Comparison of ENCODE assay signal across 8 mouse cellular contexts in genomic region chr10:5317602-5318001, GRCm38 (mm10).
DNase-seq lines count a peak whose midpoint lies in the region; ATAC-seq lines count a peak whose summit lies in the region.

No protein-coding gene starts in this region.

- H3K9ac ChIP-seq in midbrain, embryonic 12.5 days (replicated peaks): no peak overlapping the region

- H3K4me1 ChIP-seq in midbrain, embryonic 12.5 days: no peaks in the 10 kb centered on the region

- H3K4me3 ChIP-seq in midbrain, embryonic 12.5 days: no peak overlapping the region

- WGBS in midbrain, embryonic 12.5 days: 28% methylated on average over 6 of the region's 6 CpGs

- H3K4me2 ChIP-seq in midbrain, embryonic 12.5 days (replicated peaks): no peak overlapping the region

- no peaks in the 10 kb centered on the region for H3K36me3 ChIP-seq in midbrain, embryonic 12.5 days

- H3K27ac ChIP-seq in midbrain, embryonic 12.5 days (replicated peaks): no peak overlapping the region

- DNase-seq in CD4-positive, CD25-positive, alpha-beta regulatory T cell, adult 2 months (ENCODE audit: low read depth, low spot score): peak; percentile 76
- peak; percentile 88 for DNase-seq in adrenal gland, postnatal 14 days
- DNase-seq in embryo, embryonic 9.5 days (ENCODE audit: extremely low spot score): peak; percentile 70
- peak; percentile 77 to 79 for DNase-seq in heart, postnatal 14 days
- peak; percentile 84 for DNase-seq in left cerebral cortex, adult 18-20 months (ENCODE audit: low spot score in 2 of 2)
- peak; percentile 19 to 39 for DNase-seq in spleen, postnatal 14 days (ENCODE audit: low spot score in 2 of 2)

- ATAC-seq in CD4-positive, CD25-positive, alpha-beta regulatory T cell, adult 4 months: no peak
- peak; percentile 69; the same call in 1 of the 2 replicates for ATAC-seq in midbrain, embryonic 12.5 days (ENCODE audit: low FRiP score, low read depth)

- H3K27me3 ChIP-seq in midbrain, embryonic 12.5 days: no peaks in the 10 kb centered on the region

- intact Hi-C loops in heart, postnatal 14 days (cut with DNase I): loop anchor here (10.0 kb wide), 2 partner anchors 237 to 477 kb away; partner anchors contain the start of gene Syne1

- no peaks in the 10 kb centered on the region for H3K9me3 ChIP-seq in midbrain, embryonic 12.5 days

Comparison
In these comparisons a context has a peak if more than half of its experiments do, and no peak if none do; other contexts are left out.
1. DNase-seq: peak in every context shown above with its lines; median percentile 88 in adrenal gland, postnatal 14 days; 84 in left cerebral cortex, adult 18-20 months; 78 in heart, postnatal 14 days; 76 in CD4-positive, CD25-positive, alpha-beta regulatory T cell, adult 2 months; 70 in embryo, embryonic 9.5 days; 29 in spleen, postnatal 14 days.